Mouse (Mus musculus): Measurements from ENCODE around the gene Kcnip2. TPM values are rescaled to one million over a fixed set of nuclear protein-coding genes. Genes with fewer than 3 reads are reported as not detected.

Kcnip2 gene
- polyA plus RNA-seq, 1 experiment from 2014 or later = 19.2 TPM

- Histone ChIP-seq H3K4me2 (ENCODE audit: low read length) (no peak overlapping the region), H3K4me1 (ENCODE audit: control insufficient read depth, insufficient read depth, low read depth, low read length) (peaks cover 20% of the 10 kb centered on the region), H3K9me3 (ENCODE audit: control insufficient read depth, low read length) (no peaks in the 10 kb centered on the region), H3K4me3 (ENCODE audit: low read length) (no peak overlapping the region), H3K27ac (ENCODE audit: low read depth, low read length) (no peak overlapping the region), H3K36me3 (ENCODE audit: control insufficient read depth, insufficient read depth, low read length) (peaks cover 6% of the 10 kb centered on the region), H3K9ac (ENCODE audit: low read depth, low read length) (no peak overlapping the region), H3K27me3 (replicated peaks; ENCODE audit: control insufficient read depth, insufficient read depth, low read length) (peaks cover 40% of the 10 kb centered on the region)
- ATAC-seq = 0 out of 2 replicates have a peak, but pooled peaks have one; percentile 10
- WGBS = 35% methylated on average over 11 of the region's 11 CpGs
Measured at GRCm38 (mm10) chr19:45747028-45747867, 68.6 kb downstream of the Kcnip2 start.

GRCm38 (mm10) chr19:45746153-45747020 lies 69.5 kb downstream of the Kcnip2 start:
- peaks cover 48% of the 10 kb centered on the region for H3K27me3 ChIP-seq (replicated peaks; ENCODE audit: control insufficient read depth, insufficient read depth, low read length)

GRCm38 (mm10) chr19:45745344-45746152 lies 70.3 kb downstream of the Kcnip2 start:
- Histone ChIP-seq H3K4me2 (ENCODE audit: low read length) (no peak overlapping the region), H3K9ac (ENCODE audit: low read depth, low read length) (no peak overlapping the region), H3K36me3 (ENCODE audit: control insufficient read depth, insufficient read depth, low read length) (no peaks in the 10 kb centered on the region), H3K4me3 (ENCODE audit: low read length) (no peak overlapping the region), H3K9me3 (ENCODE audit: control insufficient read depth, low read length) (no peaks in the 10 kb centered on the region), H3K4me1 (ENCODE audit: control insufficient read depth, insufficient read depth, low read depth, low read length) (peaks cover 26% of the 10 kb centered on the region), H3K27ac (ENCODE audit: low read depth, low read length) (no peak overlapping the region), H3K27me3 (replicated peaks; ENCODE audit: control insufficient read depth, insufficient read depth, low read length) (peaks cover 55% of the 10 kb centered on the region)
- 5% methylated on average over 32 of the region's 32 CpGs for WGBS
- no peak for ATAC-seq

More at GRCm38 (mm10) chr19:45746153-45747020, 69.5 kb downstream of the Kcnip2 start:
- 10% methylated on average over 29 of the region's 29 CpGs for WGBS
- no peaks in the 10 kb centered on the region for H3K36me3 ChIP-seq (ENCODE audit: control insufficient read depth, insufficient read depth, low read length)
- no peaks in the 10 kb centered on the region for H3K9me3 ChIP-seq (ENCODE audit: control insufficient read depth, low read length)
- 0 out of 2 replicates have a peak, but pooled peaks have one; percentile 1 for ATAC-seq
- H3K4me2 ChIP-seq (ENCODE audit: low read length) = no peak overlapping the region
- H3K9ac ChIP-seq (ENCODE audit: low read depth, low read length) = no peak overlapping the region
- H3K4me3 ChIP-seq (ENCODE audit: low read length) = no peak overlapping the region
- no peak overlapping the region for H3K27ac ChIP-seq (ENCODE audit: low read depth, low read length)
- H3K4me1 ChIP-seq (ENCODE audit: control insufficient read depth, insufficient read depth, low read depth, low read length) = peaks cover 26% of the 10 kb centered on the region

DNA sequence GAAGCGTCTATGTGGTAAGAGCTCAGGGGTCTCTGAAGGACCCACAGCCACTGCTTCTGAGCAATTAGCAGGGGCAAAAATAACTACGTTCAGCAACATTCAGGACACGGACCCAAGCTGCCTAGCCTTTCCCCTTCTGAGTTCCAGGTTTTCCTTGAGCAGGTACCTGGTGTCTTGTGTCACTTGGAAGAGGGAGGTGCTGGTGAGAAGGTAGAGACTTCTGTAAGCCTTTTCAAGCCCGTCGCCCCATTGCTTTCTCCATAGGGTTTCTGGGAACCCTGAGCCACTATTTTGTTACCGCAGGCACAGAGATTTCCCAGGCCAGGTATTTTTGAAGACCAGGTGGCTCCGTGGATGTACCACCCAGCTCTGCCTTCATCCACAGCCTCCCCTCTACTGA lies 72.2 kb downstream of the Kcnip2 start:
- no peak overlapping the region for H3K4me3 ChIP-seq (ENCODE audit: low read length)
- WGBS = 21% methylated on average over 7 of the region's 7 CpGs
- no peaks in the 10 kb centered on the region for H3K9me3 ChIP-seq (ENCODE audit: control insufficient read depth, low read length)
- H3K36me3 ChIP-seq (ENCODE audit: control insufficient read depth, insufficient read depth, low read length) = no peaks in the 10 kb centered on the region
- H3K9ac ChIP-seq (ENCODE audit: low read depth, low read length) = no peak overlapping the region
- H3K4me1 ChIP-seq (ENCODE audit: control insufficient read depth, insufficient read depth, low read depth, low read length) = peaks cover 24% of the 10 kb centered on the region
- no peak overlapping the region for H3K27ac ChIP-seq (ENCODE audit: low read depth, low read length)
- peaks cover 72% of the 10 kb centered on the region for H3K27me3 ChIP-seq (replicated peaks; ENCODE audit: control insufficient read depth, insufficient read depth, low read length)
- no peak overlapping the region for H3K4me2 ChIP-seq (ENCODE audit: low read length)
- ATAC-seq = no peak

DNA sequence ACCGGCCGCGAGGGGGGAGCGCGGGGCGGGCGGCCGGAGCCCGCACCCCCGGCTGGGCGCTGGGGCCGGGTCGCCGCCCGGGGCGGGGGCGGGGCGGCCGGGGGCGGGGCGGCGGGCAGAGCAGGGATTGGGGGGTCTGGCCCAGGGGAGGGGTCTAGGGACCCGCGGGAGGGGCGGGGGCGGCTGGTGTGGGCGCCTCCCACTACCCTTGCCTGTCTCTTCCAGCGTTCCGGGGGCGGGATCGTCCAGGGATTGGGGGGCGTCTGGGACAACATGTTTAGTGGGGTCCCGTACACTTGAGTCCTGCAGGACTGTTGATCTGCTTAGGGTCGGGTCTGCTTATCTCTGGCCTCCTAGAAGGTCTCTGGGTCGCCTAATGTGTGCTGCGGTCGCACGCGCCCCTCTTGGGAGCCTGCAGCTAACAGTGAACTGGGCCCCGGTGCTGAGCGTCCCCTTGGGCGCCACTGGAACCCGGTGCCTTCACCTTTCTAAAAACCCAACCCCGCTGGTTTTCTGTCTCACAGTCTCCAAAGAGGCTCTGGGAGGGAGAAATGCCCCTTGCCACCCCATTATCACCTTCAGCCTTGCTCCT lies 72.8 kb downstream of the Kcnip2 start:
- peak overlapping the region; percentile 53; the same call in 1 of the 2 replicates for H3K9ac ChIP-seq (ENCODE audit: low read depth, low read length)
- peaks cover 76% of the 10 kb centered on the region for H3K27me3 ChIP-seq (replicated peaks; ENCODE audit: control insufficient read depth, insufficient read depth, low read length)
- WGBS = 2% methylated on average over 22 of the region's 44 CpGs
- H3K4me2 ChIP-seq (ENCODE audit: low read length) = peak overlapping the region; percentile 80
- no peak for ATAC-seq
- peak overlapping the region; percentile 45 for H3K4me3 ChIP-seq (ENCODE audit: low read length)
- H3K27ac ChIP-seq (ENCODE audit: low read depth, low read length) = no peak overlapping the region
- H3K9me3 ChIP-seq (ENCODE audit: control insufficient read depth, low read length) = no peaks in the 10 kb centered on the region
- peaks cover 19% of the 10 kb centered on the region for H3K4me1 ChIP-seq (ENCODE audit: control insufficient read depth, insufficient read depth, low read depth, low read length)
- no peaks in the 10 kb centered on the region for H3K36me3 ChIP-seq (ENCODE audit: control insufficient read depth, insufficient read depth, low read length)

DNA sequence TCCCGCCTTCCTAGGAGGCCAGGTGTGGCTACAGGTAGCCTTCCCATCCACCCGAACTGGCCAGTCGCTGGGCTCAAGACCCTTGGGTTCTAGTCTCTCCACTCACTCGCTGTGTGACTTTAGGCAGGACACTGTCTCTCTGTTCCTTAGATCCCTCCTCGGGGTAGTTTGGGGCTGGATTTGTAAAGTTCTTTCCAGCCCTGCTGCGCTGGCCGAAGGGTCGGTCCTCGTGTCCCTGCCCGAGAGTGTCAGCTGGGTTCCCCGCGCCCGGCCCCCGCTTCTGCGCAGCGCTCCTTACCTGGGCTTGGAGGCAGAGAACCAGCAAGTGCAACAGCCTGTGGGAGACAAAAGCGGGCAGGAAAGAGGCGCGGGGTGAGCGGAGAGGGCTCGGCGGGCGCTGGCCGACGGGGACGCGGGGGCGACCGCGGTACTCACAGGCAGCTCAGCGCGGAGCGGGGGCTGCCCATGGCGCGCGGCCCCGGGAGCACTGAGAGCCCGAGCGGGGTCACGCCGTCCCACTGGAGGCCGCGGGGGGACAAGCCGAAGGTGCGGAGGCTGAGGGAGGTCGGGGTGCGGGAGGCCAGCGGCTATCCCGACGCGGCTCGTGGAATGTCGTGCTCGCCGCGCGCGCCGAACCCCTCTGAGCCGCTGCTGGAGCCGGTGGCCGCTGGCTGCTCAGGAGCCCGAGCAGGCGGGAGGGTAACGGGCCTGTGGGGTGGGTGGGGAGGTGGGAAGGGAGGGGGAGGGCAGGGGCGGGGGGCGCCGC lies 73.5 kb downstream of the Kcnip2 start, which contains the start of gene Fgf8:
Fgf8 (minus strand) TSS at position 698 of the 766 bp plus-strand sequence.
- H3K27ac ChIP-seq (ENCODE audit: low read depth, low read length) = no peak within 1 kb of the TSS
- H3K36me3 ChIP-seq (ENCODE audit: control insufficient read depth, insufficient read depth, low read length) = no peaks in the 10 kb centered on the region
- no peak for ATAC-seq
- H3K4me3 ChIP-seq (ENCODE audit: low read length) = peak within 1 kb of the TSS; percentile 45
- no peaks in the 10 kb centered on the region for H3K9me3 ChIP-seq (ENCODE audit: control insufficient read depth, low read length)
- H3K27me3 ChIP-seq (replicated peaks; ENCODE audit: control insufficient read depth, insufficient read depth, low read length) = peaks cover 82% of the 10 kb centered on the region
- peaks cover 17% of the 10 kb centered on the region for H3K4me1 ChIP-seq (ENCODE audit: control insufficient read depth, insufficient read depth, low read depth, low read length)
- H3K9ac ChIP-seq (ENCODE audit: low read depth, low read length) = peak within 1 kb of the TSS; percentile 53
- under 1% methylated on average over 55 of the region's 68 CpGs for WGBS
- H3K4me2 ChIP-seq (ENCODE audit: low read length) = peak within 1 kb of the TSS; percentile 80
